7 mouse cellular contexts compared by ENCODE assay signal in genomic region chr8:123891271-123891670, GRCm38 (mm10). TPM values are rescaled to one million over a fixed set of nuclear protein-coding genes. Genes with fewer than 3 reads are reported as not detected.
DNase-seq lines count a peak whose midpoint lies in the region; ATAC-seq and TF ChIP-seq lines count a peak whose summit lies in the region.

No protein-coding gene starts in this region.

- H3K36me3 ChIP-seq in G1E (replicated peaks) = no peaks in the 10 kb centered on the region
- no peaks in the 10 kb centered on the region for H3K36me3 ChIP-seq in heart, embryonic 14.5 days (ENCODE audit: control insufficient read depth, insufficient read depth, low read length)
- no peaks in the 10 kb centered on the region for H3K36me3 ChIP-seq in midbrain, embryonic 16.5 days (ENCODE audit: control insufficient read depth, insufficient read depth, low read length)

- H3K9ac ChIP-seq in heart, embryonic 14.5 days (ENCODE audit: low read length) = no peak overlapping the region
- H3K9ac ChIP-seq in midbrain, embryonic 16.5 days (ENCODE audit: low read depth, low read length) = peak overlapping the region; percentile 65

- no peaks in the 10 kb centered on the region for H3K4me1 ChIP-seq in G1E (ENCODE audit: insufficient read depth, low read depth, low read length)
- H3K4me1 ChIP-seq in heart, embryonic 14.5 days (ENCODE audit: control insufficient read depth in 2 of 2, insufficient read depth in 2 of 2, low read length in 2 of 2) = peaks cover 11 to 22% of the 10 kb centered on the region in 2 experiments
- peaks cover 8% of the 10 kb centered on the region for H3K4me1 ChIP-seq in midbrain, embryonic 16.5 days (ENCODE audit: control insufficient read depth, insufficient read depth, low read length)

- H3K27me3 ChIP-seq in G1E (ENCODE audit: insufficient read depth, low read length) = peaks cover 16% of the 10 kb centered on the region
- peaks cover 56% of the 10 kb centered on the region for H3K27me3 ChIP-seq in heart, embryonic 14.5 days (ENCODE audit: control insufficient read depth, insufficient read depth, low read length)
- H3K27me3 ChIP-seq in midbrain, embryonic 16.5 days (ENCODE audit: control insufficient read depth, insufficient read depth, low read depth, low read length) = peaks cover 26% of the 10 kb centered on the region

- H3K4me3 ChIP-seq in G1E (ENCODE audit: low read depth, low read length) = no peak overlapping the region
- no peak overlapping the region for H3K4me3 ChIP-seq in heart, embryonic 14.5 days (ENCODE audit: control insufficient read depth in 1 of 2, insufficient read depth in 1 of 2, low read depth in 1 of 2, low read length in 2 of 2)
- peak overlapping the region; percentile 49 for H3K4me3 ChIP-seq in midbrain, embryonic 16.5 days (ENCODE audit: low read depth, low read length)

- under 1% methylated on average over 11 of the region's 11 CpGs for WGBS in heart, embryonic 14.5 days
- WGBS in midbrain, embryonic 16.5 days = 2% methylated on average over 11 of the region's 11 CpGs

- ATAC-seq in G1E (ENCODE audit: extremely low read depth, insufficient number of reproducible peaks, low FRiP score, poor library complexity, severe bottlenecking) = no peak
- ATAC-seq in heart, embryonic 14.5 days (ENCODE audit: insufficient number of reproducible peaks, insufficient read depth, low FRiP score, low read depth) = no peak
- ATAC-seq in midbrain, embryonic 16.5 days = 0 out of 2 replicates have a peak, but pooled peaks have one; percentile 46

- no peak overlapping the region for H3K27ac ChIP-seq in heart, embryonic 14.5 days (replicated peaks in 1 of 2; ENCODE audit: control insufficient read depth in 1 of 2, insufficient read depth in 1 of 2, low read depth in 2 of 2, low read length in 2 of 2)
- H3K27ac ChIP-seq in midbrain, embryonic 16.5 days (ENCODE audit: low read length) = peak overlapping the region; percentile 82

- DNase-seq in G1E (ENCODE audit: low spot score) = peak; percentile 31
- DNase-seq in adrenal gland, postnatal 10 days = peak; percentile 83
- DNase-seq in embryo, embryonic 9.5 days (ENCODE audit: extremely low spot score) = peak; percentile 73
- DNase-seq in kidney, postnatal 14 days = peak; percentile 55
- no peak for DNase-seq in right cerebral cortex, postnatal 36 days (ENCODE audit: low spot score in 2 of 2)

- peak overlapping the region; percentile 11 for H3K4me2 ChIP-seq in heart, embryonic 14.5 days (ENCODE audit: low read length)
- H3K4me2 ChIP-seq in midbrain, embryonic 16.5 days (ENCODE audit: low read length) = peak overlapping the region; percentile 64

- TF ChIP-seq CTCF in G1E (IDR thresholded peaks at IDR 0.05; ENCODE audit: low read depth, low read length) = no peak

- no peaks in the 10 kb centered on the region for H3K9me3 ChIP-seq in G1E (replicated peaks)
- H3K9me3 ChIP-seq in heart, embryonic 14.5 days (ENCODE audit: control insufficient read depth, low read length) = no peaks in the 10 kb centered on the region
- no peaks in the 10 kb centered on the region for H3K9me3 ChIP-seq in midbrain, embryonic 16.5 days (replicated peaks; ENCODE audit: control insufficient read depth, low read length, poor library complexity, severe bottlenecking)

RNA-seq across cellular contexts. Expression of gene Acta1, which starts 3.3 kb away (rescaled TPM):
- total RNA-seq in G1E (2014; fragmentation: Nextera tagmentation) (not detected in 2 replicates), G1E (2017) (not detected in 2 replicates)
- polyA plus RNA-seq in G1E (2012) = 0.07 TPM in 1 of 2 replicates, not detected in the other
- total RNA-seq in adrenal gland, postnatal 10 days (2021) = 1,000 to 10,000 TPM in 1 of 2 experiments, 100 to 1,000 TPM in 1; 919 to 3,617 TPM
- polyA plus RNA-seq in heart, embryonic 14.5 days (2014; fragmentation: Nextera tagmentation; extraction: Ambion mirVana) = 236 and 241 TPM in 2 replicates
- polyA plus RNA-seq in midbrain, embryonic 16.5 days (2015; fragmentation: Nextera tagmentation; extraction: Ambion mirVana) = 8.9 and 10.4 TPM in 2 replicates

RNA-seq across cellular contexts. Expression of gene Ccsap, which starts 31.3 kb away (rescaled TPM):
- total RNA-seq in G1E (2014; fragmentation: Nextera tagmentation) (13.3 and 16.3 TPM in 2 replicates), G1E (2017) (11.7 and 12.5 TPM in 2 replicates)
- polyA plus RNA-seq in G1E (2012) = 9.4 and 10.3 TPM in 2 replicates
- total RNA-seq in adrenal gland, postnatal 10 days (2021) = 1 to 10 TPM; 3.5 to 4.8 TPM
- 2.9 and 3.7 TPM in 2 replicates for polyA plus RNA-seq in heart, embryonic 14.5 days (2014; fragmentation: Nextera tagmentation; extraction: Ambion mirVana)
- 3.8 and 4.1 TPM in 2 replicates for polyA plus RNA-seq in midbrain, embryonic 16.5 days (2015; fragmentation: Nextera tagmentation; extraction: Ambion mirVana)

RNA-seq across cellular contexts. Expression of gene Nup133, which starts 57.8 kb away (rescaled TPM):
- total RNA-seq in G1E (2014; fragmentation: Nextera tagmentation) (46.2 and 66.5 TPM in 2 replicates), G1E (2017) (38.3 and 42.5 TPM in 2 replicates)
- polyA plus RNA-seq in G1E (2012) = 21.2 and 31.2 TPM in 2 replicates
- total RNA-seq in adrenal gland, postnatal 10 days (2021) = 10 to 100 TPM; 19.7 to 24.6 TPM
- 24.2 and 24.9 TPM in 2 replicates for polyA plus RNA-seq in heart, embryonic 14.5 days (2014; fragmentation: Nextera tagmentation; extraction: Ambion mirVana)
- 21.8 and 21.9 TPM in 2 replicates for polyA plus RNA-seq in midbrain, embryonic 16.5 days (2015; fragmentation: Nextera tagmentation; extraction: Ambion mirVana)

Comparison
In these comparisons a context has a peak if more than half of its experiments do, and no peak if none do; other contexts are left out.
1. DNase-seq: peak in G1E (single experiment), adrenal gland, postnatal 10 days (single experiment), embryo, embryonic 9.5 days (single experiment) and kidney, postnatal 14 days (single experiment); none in right cerebral cortex, postnatal 36 days (0 of 2).
2. RNA of gene Acta1, which starts 3.3 kb away (polyA plus RNA-seq): 236 to 241 TPM in heart, embryonic 14.5 days; 8.9 to 10.4 TPM in midbrain, embryonic 16.5 days and 0.07 TPM in G1E; every median in the first group is over 10 times any median in the second.